Mouse (Mus musculus) brain, embryonic 14.5 days (tissue): ENCODE results near the gene Dennd4c.

Source experiments
- CTCF ChIP-seq: fragments of 200-500 bp; IDR thresholded peaks from 2 replicates; pipeline ENCODE4 v1.5.1; 2012; ENCODE audit warnings: inconsistent platforms, mild to moderate bottlenecking, moderate library complexity, borderline replicate concordance; ENCODE audit not compliant: insufficient read depth, insufficient read length; ENCODE audit errors: extremely low read depth
- POLR2A ChIP-seq: fragments of 200-500 bp; IDR thresholded peaks from 2 replicates; pipeline ENCODE4 v1.6.1; 2012; ENCODE audit warnings: mild to moderate bottlenecking, inconsistent platforms, borderline replicate concordance; ENCODE audit not compliant: poor library complexity, insufficient read depth, insufficient read length, severe bottlenecking; ENCODE audit errors: extremely low read depth

DNA sequence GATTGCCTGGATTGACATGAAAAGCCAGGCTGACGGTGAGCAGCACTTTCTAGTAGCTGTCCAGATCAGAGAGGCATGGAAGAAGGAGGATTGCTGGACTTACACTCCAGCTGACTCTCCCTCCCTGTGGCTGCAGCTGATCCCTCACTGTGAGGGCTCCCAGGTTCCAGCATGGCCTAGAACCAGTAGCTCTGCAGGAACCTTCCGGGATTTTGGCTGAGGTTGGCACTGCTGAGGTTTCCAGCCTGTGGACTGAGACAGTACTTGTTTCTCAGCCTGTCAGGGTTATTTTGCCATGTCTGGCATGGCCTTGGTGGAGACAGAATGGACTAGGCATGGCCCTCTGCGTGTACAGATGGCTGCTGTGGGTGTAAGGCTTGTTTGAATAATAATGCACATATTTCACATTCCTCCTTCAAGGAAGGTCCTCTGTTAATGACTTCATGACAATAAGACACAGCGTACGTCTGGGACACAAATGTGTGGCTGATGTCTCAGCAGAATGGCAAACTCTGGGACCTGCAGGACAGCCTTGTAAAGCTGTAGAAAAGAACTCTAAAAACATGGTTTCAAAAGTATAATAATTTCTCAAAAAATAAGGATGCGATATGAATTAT lies 38.2 kb upstream of the Dennd4c start:
- TF ChIP-seq POLR2A: no peak
- no peak for TF ChIP-seq CTCF
